Mouse (Mus musculus) erythroblast, embryonic 14.5 days (primary cell): ENCODE measurements at regions not wholly inside any gene's neighbourhood (a gene's known extent, or its start where the extent isn't known, plus 50 kb on each side); places are given as distances from the start of the nearest gene placed in this dataset.

Source experiments
- H3K27me3 ChIP-seq: 2 replicates; pipeline ENCODE4 v1.6.1; 2012; ENCODE audit warnings: inconsistent platforms; ENCODE audit not compliant: control insufficient read depth
- H3K36me3 ChIP-seq: 2 replicates; pipeline ENCODE4 v1.6.1; 2012; ENCODE audit warnings: mild to moderate bottlenecking, inconsistent platforms; ENCODE audit not compliant: control insufficient read depth
- H3K4me1 ChIP-seq: 2 replicates; pipeline ENCODE4 v1.6.1; 2012; ENCODE audit warnings: inconsistent platforms; ENCODE audit not compliant: control insufficient read depth
- H3K4me3 ChIP-seq: replicated peaks from 2 replicates; pipeline ENCODE3; 2012; ENCODE audit warnings: moderate library complexity, mild to moderate bottlenecking, inconsistent platforms
- H3K9me3 ChIP-seq: 2 replicates; pipeline ENCODE4 v1.6.1; 2012; ENCODE audit warnings: low read length, inconsistent platforms, mixed read lengths; ENCODE audit not compliant: control insufficient read depth
- GATA1 ChIP-seq: IDR thresholded peaks from 2 replicates; pipeline ENCODE4 v1.6.1; 2012; ENCODE audit warnings: low read length, inconsistent platforms, mixed read lengths
- TAL1 ChIP-seq: IDR thresholded peaks from 3 replicates; pipeline ENCODE4 v1.6.1; 2012; ENCODE audit warnings: low read length, inconsistent platforms, mixed read lengths

GRCm38 (mm10) chr1:34733026-34733913, 109.6 kb downstream of the Fam168b start:
- Histone ChIP-seq H3K36me3 (no peaks in the 10 kb centered on the region), H3K4me1 (no peaks in the 10 kb centered on the region), H3K4me3 (no peak overlapping the region), H3K9me3 (no peaks in the 10 kb centered on the region), H3K27me3 (no peaks in the 10 kb centered on the region)
- no peak for TF ChIP-seq TAL1
- TF ChIP-seq GATA1 = no peak

- Histone ChIP-seq H3K9me3 (no peaks in the 10 kb centered on the region), H3K36me3 (no peaks in the 10 kb centered on the region), H3K4me3 (no peak overlapping the region), H3K4me1 (no peaks in the 10 kb centered on the region), H3K27me3 (no peaks in the 10 kb centered on the region)
- TF ChIP-seq TAL1 = no peak
- no peak for TF ChIP-seq GATA1
These were observed 104.3 kb downstream of the Fam168b start for GRCm38 (mm10) chr1:34738386-34739067.

- TF ChIP-seq GATA1 (no peak), TAL1 (no peak)
- H3K27me3 ChIP-seq = no peaks in the 10 kb centered on the region
- H3K36me3 ChIP-seq = no peaks in the 10 kb centered on the region
- no peaks in the 10 kb centered on the region for H3K9me3 ChIP-seq
- H3K4me3 ChIP-seq = no peak overlapping the region
- H3K4me1 ChIP-seq = no peaks in the 10 kb centered on the region
These were observed 103.2 kb downstream of the Fam168b start for GRCm38 (mm10) chr1:34739621-34740020.

GRCm38 (mm10) chr1:34740891-34741290, 102.0 kb downstream of the Fam168b start:
- H3K36me3 ChIP-seq = no peaks in the 10 kb centered on the region
- TF ChIP-seq TAL1 (no peak), GATA1 (no peak)
- H3K4me1 ChIP-seq = no peaks in the 10 kb centered on the region
- H3K27me3 ChIP-seq = no peaks in the 10 kb centered on the region
- H3K4me3 ChIP-seq = no peak overlapping the region
- no peaks in the 10 kb centered on the region for H3K9me3 ChIP-seq

GRCm38 (mm10) chr1:34742234-34742633, 100.6 kb downstream of the Fam168b start:
- no peak for TF ChIP-seq TAL1
- no peak for TF ChIP-seq GATA1
- Histone ChIP-seq H3K4me1 (no peaks in the 10 kb centered on the region), H3K4me3 (no peak overlapping the region), H3K36me3 (no peaks in the 10 kb centered on the region), H3K27me3 (no peaks in the 10 kb centered on the region), H3K9me3 (no peaks in the 10 kb centered on the region)

GRCm38 (mm10) chr1:34745881-34746280, 97.0 kb downstream of the Fam168b start:
- H3K27me3 ChIP-seq = peaks cover 27% of the 10 kb centered on the region
- no peak for TF ChIP-seq TAL1
- no peak for TF ChIP-seq GATA1
- no peaks in the 10 kb centered on the region for H3K36me3 ChIP-seq
- no peaks in the 10 kb centered on the region for H3K4me1 ChIP-seq
- H3K4me3 ChIP-seq = no peak overlapping the region
- no peaks in the 10 kb centered on the region for H3K9me3 ChIP-seq

GRCm38 (mm10) chr1:34749161-34750040, 93.5 kb downstream of the Fam168b start:
- no peak for TF ChIP-seq TAL1
- Histone ChIP-seq H3K9me3 (no peaks in the 10 kb centered on the region), H3K4me1 (no peaks in the 10 kb centered on the region), H3K36me3 (no peaks in the 10 kb centered on the region), H3K4me3 (no peak overlapping the region), H3K27me3 (peaks cover 50% of the 10 kb centered on the region)

GRCm38 (mm10) chr1:34750061-34751054, 92.5 kb downstream of the Fam168b start:
- H3K4me1 ChIP-seq = no peaks in the 10 kb centered on the region
- peaks cover 53% of the 10 kb centered on the region for H3K27me3 ChIP-seq
- H3K9me3 ChIP-seq = no peaks in the 10 kb centered on the region
- no peak overlapping the region for H3K4me3 ChIP-seq
- TF ChIP-seq GATA1 = no peak
- TF ChIP-seq TAL1 = no peak
- no peaks in the 10 kb centered on the region for H3K36me3 ChIP-seq
